Mouse (Mus musculus): ENCODE measurements at regions not wholly inside any gene's neighbourhood (a gene's known extent, or its start where the extent isn't known, plus 50 kb on each side); places are given as distances from the start of the nearest gene placed in this dataset.

DNA sequence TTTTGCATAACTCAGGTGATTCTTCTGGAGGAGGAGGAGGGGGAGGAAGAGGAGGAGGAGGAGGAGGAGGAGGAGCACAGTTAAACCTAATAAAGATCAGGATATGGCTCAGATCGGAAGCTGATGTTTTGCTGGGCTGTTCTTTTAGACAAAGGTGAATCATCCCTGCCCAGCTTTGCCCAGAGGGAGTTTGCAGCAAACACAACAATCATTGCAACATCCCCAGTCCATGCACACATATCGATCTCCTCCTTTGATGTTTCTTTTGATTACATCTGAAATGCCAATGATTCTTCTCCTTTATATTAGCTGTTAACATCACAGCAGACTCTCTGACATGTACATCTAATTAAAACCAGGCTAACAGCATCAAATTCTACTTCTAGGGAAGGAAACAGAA is 156.9 kb downstream of the Dad1 start:
- no peak for DNase-seq

DNA sequence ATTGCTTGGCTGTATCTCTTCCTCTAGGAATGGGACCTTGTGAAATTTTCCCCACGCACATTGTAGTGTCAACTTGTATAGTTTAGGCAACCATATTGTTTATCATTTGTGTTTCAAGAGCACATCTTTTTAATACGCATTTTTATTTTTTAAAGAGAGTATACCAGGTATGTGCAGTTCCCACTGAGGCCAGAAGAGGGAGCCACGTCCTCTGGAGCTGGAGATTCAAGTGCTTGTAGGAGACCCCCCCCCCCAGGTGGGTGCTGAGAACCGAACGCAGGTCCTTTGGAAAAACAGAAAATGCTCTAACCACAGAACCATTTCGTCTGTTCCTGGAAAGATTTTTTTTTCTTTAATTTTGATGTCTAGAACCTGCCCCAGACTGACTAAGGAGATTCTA is 161.5 kb downstream of the Dad1 start:
- DNase-seq: no peak

DNA sequence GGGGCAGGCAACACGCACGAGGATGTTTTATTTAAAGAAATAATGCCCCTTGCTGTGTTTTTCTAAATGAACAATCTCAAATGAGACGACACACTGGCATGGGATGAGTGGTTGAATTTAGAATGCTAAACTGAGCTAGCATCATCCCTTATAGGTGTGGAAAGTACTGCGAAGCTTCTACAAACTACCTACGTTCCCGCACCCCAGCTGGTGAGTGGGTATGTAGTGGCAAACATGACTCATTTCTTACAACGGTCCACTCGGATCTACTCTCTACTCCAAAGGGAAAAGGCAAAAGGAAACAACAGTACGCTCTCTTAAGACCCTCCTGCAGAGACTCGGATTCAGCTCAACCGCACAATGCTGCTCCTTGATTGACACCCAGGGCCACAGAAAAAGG is 167.2 kb downstream of the Dad1 start:
- DNase-seq: no peak

DNA sequence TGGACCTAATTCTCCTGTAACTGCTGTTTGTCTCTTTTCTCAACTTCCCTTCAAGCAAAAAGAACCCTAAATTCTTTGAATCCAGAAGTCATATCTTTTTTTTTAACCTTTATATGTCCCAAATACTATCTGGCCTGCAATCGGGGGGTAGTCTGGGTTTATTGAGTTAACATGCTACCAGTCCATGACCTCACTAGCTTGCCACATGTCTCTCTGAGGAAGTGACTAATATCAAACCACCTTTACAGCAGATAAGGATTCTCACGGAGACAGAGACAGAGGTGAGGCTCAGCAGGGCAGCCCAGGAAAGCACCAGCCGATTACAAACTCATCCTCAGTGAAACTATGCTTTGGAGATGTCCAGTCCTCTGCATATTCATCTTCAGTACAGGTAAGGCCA is 179.2 kb downstream of the Dad1 start:
- DNase-seq: no peak

DNA sequence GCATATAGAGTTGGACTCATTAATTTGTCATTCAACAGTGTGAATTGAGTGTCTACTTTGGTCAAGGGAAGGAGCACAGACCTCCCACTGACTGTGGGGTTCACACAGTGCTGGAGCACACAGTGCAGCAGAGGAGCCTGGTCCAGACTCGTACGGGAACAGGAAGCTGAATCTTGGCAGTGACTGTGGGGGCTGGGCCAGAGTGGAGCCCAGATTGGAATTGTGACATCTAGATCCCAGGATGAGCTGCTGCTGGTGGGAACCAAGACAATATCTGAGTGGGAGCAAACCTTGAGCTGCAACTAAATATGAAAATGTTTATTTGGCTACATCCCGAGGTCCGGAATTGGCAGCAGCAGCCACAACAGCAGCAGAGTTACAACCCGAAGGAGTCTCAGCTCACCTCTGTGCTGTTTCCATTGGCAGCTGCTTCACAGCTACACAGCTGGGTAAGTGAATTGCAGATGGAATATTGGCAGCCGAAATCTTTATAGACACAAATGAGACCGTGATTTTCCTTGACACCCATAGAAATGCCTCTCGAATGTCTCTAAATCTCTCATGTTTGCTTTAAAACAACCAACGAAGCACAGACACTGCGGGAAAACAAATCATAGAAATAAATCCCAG is 181.5 kb downstream of the Dad1 start:
- DNase-seq: peak; percentile 13 to 32

DNA sequence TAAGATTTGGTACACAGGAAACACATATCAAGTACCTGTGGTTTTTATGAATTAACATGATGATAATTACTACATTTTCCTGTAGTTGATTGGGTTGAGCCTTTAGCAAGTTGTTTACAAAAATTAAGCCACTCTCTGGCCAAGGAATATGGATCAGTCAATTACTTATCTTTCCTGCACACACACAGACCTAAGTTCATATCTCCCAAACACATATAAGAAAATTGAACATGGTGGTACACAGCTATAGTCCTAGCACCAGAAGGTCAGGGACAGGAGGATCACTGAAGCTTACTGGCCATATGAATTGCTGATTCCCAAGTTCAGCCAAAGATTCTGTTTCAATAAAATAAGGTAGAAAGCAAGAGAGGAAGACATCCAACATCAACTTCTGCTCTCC is 183.7 kb downstream of the Dad1 start:
- no peak for DNase-seq

DNA sequence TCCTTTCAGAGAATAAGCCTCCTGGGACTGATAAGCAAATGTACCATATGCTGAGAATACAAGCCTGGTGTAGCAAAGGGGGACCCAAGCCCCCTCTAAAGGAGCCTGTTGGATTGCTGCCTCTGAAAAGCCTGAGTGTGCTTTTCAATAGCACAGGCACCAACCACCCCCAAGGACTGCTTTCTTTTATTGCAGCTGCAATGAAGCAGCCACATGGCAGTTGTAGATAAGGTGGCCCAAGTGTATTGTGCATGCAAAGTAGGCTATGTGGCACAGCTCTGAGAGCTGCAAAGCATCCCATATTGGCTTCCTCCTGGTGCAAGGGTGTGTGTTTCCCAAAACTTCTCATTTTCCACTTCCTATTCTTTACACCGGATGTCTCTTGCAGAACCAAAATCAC is 185.2 kb downstream of the Dad1 start:
- DNase-seq: no peak

DNA sequence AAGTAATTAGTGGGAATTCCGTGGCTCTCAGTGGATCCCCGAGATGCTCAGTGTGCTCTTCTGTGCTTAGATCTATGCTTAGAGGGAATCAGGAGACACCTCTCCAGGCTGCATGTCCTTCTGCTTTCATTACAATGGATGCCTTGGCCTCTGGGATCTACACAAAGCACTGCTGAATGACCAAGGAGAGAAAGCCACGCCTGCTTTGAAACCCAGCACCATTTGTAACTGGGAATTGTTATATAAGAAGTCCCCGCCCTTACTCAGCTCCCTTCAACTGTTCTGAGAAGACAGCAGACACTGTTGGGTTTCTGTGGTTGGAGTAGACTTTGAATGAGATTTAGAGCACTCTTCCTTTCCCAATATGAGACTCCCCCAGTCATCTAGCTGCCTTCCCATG is 188.4 kb downstream of the Dad1 start:
- DNase-seq: no peak

DNA sequence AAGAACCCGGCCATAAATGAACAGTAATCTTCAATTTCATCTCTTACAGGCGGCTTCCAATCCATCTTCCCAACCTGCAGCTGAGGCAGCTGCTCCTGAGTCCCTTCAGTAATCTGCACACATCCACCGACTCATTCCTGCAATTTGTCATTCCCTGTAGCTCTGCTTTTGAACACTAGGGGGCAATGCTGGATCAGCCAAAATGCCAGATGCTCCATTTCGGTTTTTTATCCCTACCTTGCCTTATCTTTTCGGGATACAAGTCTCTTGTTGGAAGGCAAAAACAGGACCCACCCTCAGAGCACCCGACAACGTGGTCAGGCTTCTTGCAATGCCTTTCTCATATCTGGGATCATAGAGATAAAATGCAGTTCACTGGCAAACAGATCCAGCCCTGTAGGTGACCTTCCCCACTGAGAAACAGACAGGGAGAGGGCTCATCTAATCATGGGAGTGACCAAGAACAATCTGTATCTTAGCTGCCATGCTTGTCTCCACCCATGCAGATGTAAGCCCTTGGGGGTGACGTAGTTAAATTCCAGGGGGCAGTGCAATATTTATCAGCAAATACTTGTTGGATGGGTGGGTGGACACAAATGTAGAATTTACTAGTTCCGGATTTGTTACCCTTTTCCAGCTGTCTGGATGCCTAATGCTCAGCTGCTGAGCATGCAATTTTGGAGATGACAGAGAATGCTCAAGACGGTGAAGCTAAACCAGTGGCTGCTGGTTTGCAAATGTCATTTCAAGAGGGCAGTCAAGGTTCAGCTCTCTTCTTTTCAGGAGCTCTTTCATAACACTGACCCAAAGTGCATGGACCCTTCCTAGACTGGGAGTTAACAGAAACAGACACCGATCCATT is 189.1 kb downstream of the Dad1 start:
- DNase-seq: peak; percentile 40 to 83

DNA sequence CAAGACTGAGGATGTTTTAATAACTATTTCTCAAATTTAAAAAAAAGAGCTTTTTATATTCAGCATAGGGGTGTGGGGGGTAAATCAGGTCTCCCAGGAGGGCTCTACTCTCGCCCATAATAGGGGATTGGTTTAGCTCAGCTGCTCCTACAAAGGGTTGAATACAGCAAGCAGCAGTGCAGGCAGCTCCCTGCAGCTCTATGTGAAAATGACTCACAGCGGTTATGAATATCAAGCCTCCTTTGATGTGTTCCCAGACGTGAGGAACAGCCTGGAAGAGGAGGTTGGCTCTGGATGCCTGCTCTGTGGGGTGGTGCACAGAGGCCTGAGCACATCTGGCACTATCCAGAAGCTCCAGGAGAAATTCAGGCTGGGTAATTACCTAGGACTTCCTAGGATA is 192.3 kb downstream of the Dad1 start:
- no peak for DNase-seq

DNA sequence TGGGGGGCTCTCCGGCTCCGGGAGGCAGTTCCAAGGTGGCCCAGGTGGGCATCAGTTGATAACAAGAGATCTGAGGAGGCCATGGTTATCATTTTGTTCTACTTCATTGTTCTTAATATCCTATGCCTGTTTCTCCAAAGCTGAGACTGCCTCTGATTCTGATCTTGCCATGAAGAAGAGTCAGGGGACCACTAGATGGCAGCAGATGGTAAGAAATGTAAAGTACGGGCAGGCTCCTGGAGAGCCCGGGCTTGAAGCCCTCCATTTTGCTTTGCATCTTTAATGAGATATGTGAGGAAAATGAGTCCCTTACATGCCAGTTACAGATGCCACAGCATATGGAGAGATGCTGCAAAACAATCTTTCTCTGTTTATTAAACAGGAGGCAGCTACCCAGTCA is 194.1 kb downstream of the Dad1 start:
- DNase-seq: peak; percentile 58 to 81

DNA sequence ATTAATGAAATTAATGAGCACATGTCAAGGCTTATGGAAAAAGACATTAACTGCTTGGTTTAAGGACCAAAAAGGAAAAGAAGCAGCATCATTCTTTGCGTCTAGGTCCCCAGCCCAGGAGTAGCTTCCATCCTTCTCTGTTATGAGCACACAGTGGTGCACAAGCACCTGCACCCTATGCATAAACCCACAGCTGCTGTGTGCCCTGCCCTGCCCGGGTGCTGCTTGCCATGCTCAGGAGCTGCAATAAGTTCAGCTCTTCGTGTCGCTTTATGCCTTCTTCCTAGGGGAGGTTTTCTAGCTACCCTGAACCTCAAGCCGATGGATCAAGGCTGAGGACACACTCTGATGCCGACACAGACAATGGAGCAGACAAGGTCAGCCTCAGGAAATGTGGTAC is 194.8 kb downstream of the Dad1 start:
- no peak for DNase-seq

DNA sequence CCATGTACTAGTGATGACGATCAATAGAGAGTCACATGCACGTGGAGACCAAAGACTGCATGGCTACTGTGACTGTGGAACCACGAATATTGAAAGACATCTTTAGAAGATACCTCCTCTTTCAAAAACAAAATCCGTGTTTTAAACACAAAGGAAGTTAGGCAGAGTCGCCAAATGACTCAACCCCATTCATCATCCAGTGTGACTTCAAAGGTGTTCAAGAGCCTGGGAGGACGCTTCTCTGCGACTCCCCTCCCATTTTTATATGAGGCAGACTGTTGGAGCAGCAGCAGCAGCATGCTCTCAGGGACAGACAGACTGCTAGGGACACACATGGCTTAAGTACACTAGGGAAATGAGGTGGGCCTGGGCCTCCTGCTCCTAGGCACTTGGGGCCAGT is 197.2 kb downstream of the Dad1 start:
- no peak for DNase-seq

DNA sequence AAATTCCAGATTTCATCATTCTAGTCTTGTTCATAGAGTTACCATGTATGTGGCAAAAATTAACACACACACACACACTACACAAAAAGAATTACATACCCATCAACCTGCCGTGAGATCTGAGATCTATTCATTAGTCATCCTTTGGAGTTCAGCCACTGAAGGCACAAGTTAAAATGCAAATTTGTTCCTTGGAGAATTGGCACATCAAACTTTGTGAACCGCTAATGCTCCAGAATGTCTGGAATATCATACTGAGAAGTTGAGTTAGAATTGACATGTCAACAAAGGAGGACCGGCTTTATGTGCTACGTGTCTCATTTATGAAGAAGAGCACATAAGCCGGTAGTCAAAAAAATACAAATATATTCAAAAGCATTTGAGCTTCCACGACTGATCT is 198.5 kb downstream of the Dad1 start:
- DNase-seq: no peak

DNA sequence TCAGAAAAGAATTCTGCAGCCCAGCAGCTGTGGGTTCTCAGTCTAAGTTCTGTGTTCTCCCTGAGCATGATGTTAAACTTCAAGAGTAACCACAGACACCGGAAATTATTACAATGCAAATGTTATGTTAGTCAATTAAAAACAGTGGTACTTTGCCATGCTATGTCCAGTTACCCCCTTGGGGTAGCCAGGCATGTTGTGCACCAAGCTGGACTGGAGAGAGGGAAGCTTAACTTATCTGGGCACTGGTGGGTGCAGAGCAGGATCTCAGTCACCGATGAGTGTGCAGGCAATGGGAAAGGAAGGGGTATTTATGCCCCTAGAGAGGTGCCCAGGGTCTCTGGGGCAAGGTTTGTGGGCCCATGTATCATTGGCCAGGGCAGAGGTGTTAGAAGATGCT is 211.6 kb downstream of the Dad1 start:
- no peak for DNase-seq

DNA sequence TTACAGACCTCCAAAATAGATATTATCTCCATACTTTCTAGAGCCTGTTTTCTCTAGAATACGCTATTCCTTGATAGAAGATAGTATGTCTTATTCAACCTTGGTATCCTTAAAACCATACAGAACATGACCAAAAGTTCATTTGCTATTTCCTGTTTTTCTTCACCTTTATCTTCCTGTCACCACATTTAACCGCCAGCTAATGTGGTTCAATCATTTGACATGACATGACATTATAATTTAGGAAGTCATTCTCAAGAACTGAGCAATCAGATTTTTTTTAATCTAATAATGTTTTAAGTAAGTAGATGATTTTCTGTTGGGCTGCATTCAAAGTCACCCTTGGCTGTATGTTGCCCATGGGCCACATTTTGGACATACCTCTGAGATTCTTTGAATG is 213.3 kb downstream of the Dad1 start:
- no peak for DNase-seq

DNA sequence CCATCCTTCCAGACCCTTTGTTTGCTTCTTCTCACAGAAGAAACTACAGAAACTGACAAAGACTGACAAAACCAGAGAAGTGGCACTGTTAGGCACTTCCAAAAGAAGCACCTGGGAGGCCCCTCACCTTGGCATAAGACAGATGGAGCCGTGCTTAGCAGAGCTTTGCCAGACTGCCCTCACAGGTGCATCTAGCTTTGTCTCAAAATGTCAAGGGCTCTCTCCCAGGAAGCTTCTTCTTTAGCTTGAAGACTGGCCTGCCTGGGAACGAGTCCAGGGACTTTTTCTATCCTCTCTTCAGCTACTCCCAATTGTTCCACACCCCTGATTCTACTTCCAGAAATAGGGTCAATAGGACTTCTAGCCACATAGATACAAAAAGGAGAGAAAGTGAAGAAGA is 219.4 kb downstream of the Dad1 start:
- DNase-seq: no peak

DNA sequence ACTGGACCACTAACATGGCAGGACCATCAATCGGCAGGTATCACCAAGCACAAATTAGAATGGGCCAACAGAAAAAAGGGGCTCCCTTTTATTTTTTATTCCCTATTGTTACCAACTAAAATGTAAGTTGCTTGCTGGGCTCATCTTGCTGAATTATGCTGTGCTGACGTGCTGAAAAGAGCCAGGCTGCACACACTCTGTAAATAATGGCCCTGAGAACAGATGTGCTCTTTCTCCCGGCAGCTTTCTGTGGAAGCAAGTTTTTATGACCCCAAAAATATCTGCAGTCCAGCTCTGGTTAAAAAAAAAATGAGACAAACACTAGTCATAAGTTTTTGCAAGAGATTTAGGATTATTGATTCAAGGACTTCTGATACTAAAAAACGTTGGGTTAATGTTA is 230.4 kb downstream of the Dad1 start:
- DNase-seq: no peak

DNA sequence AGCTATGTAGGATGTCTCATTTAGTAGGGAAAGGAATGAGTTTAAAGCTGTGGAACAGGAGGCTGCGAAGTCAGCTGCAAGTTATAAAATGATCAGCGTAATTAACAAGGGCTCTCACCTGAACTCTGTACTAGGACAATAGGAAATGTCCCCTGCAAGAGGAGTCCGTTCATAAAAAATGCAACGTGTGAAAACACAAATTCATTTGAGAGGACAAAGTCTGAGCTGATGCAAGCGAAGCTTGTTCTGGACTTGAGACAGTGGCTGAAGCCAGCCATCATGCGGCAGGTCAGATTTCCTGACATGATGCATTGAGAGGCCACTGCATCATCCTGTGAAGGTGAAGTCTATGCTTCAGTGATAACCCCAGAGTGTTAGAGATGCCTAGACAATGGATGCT is 232.5 kb downstream of the Dad1 start:
- DNase-seq: no peak

DNA sequence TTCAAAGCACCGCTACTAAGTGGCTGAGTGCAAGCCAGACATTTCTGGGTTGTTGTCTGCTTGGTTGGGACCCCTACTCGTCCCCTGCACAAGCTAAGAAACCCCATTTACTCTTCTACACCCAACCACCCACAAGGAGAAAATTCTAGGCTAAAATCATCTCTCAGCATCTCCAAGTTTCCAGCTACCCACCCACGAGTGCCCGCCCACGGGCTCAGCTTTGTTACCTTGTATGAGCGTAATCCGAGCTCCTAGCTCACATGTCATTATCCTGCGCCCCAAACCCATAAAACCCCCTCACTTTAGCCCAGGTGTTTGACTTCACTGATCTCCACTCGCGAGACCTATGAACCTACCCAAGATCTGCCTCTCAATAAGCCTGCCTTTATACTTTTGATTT is 239.3 kb downstream of the Dad1 start:
- DNase-seq: no peak

DNA sequence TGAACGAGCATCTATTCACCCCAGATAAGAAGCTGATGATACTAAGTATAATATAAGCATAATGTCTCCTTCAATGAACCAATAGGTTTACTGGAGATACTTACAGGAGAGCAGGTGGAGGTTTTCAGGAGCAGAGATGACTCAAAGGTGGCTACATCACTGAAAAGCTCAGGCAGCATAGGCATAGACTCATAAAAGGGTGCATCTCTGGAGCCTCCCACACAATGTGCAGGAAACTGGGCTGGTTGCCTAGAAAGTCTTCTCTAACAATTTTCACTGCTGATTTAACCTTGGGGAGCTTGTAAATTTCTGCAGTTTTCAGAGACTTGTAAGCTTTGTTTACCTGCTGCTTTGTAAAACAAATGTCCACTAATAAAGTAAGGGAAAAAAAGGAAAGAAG is 251.8 kb downstream of the Dad1 start:
- DNase-seq: no peak

DNA sequence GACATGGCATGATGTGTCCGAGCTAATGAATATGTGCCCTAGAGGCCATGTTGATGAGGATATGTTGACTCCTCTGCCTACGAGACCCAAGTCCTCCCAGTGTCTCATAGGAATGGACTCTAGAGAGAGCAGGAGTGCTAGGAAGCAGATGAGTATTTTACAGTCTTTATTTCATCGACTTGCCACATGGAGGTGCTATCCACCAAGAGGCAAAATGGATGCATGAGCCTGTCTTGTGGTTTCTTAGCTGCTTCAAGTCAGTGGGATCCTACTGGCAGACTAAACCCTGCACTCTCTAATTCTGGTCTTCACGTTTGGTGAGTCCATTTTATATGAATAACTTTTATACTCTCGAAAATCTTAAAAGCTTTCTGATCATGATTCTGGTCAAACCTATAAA is 253.4 kb downstream of the Dad1 start:
- no peak for DNase-seq

DNA sequence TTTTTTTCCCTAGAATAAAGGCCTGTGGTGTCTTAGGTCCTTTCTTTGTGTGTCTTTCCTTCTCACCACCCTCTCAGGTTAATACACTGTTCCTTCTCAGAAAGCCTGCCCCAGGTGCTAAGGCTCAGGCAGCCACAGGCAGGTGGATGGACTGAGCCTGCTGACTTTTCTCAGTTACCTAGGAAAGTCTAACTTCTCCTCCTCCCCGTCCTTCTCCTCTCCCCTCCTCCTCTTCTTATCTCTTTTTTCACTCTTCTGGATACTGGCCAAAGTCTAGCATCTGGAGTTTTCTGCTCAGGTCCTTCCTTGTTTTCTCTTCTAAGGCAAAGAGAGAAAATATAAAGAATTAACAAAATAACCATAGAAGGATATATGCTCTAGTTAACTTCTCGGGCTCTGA is 260.5 kb downstream of the Dad1 start:
- DNase-seq: no peak

DNA sequence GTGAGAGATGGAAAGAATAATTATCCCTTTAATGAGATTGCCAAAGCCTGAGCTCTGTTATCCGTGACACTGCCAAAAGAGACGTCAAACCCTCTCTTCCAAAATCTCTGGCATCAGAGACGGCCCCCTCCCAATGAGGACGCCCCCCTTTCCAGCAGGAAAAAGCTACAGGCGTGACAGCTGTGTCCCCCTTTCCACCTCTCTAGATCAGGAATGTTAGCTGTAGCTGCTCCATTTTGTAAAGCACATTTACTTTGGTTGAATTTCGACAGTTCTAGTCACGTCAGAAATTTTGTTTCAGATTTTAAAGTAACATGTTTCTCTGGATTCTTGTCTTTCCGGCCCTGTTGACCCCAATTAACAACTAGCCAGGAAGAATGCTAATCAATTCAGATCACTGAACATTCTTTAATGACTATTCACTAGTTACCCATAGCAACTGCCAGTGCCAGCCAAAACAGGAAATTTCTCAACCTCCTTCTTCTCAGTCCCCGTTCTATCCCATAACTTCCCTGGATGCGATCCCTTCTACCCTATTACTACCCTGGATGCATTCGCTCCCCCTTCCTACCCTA is 261.1 kb downstream of the Dad1 start:
- no peak for DNase-seq
